In the genomic region with DNA sequence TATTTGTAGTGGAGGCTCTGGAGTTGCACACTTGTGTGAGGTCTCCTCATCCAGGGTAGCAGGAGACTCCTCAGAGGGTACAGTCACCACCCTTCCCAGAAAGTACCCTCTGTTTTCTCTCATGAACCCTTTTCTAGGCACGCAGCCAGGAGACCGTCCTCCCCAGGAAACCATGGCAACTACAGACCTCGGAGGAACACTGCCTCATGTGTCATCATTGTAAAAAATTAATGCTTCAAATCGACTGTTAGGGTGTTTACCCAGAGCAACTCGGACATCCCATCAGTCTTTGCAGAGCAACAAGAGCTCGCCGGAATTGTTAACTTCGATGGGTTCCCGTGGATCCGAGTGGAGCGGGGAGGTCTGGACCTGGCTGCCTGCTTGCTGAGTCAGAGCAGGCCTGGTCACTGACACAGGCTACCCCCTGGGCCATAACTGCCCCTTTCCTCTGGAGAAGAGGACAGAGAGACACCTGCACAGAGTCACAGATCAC, we compare ENCODE assay signal across 9 mouse cellular contexts.
DNase-seq lines count a peak whose midpoint lies in the region; ATAC-seq and TF ChIP-seq lines count a peak whose summit lies in the region.
"Had no signal": no experiment of that assay in that cellular context is flagged by ENCODE, and none has a peak within 500 bp of the region (broad histone marks: within the 10 kb centered on the region; RNA-seq: fewer than 3 reads in every experiment).

No protein-coding gene starts in this region.

- peak overlapping the region; percentile 29 for H3K27ac ChIP-seq in intestine, embryonic 16.5 days (ENCODE audit: low read length)
- H3K27ac ChIP-seq in liver, adult 2 months (replicated peaks; ENCODE audit: insufficient read depth, low read depth, low read length) = no peak overlapping the region; the same call in 1 of the 2 replicates
- H3K27ac ChIP-seq: limb, embryonic 13.5 days had no signal

- no peak overlapping the region for H3K4me3 ChIP-seq in intestine, embryonic 16.5 days (ENCODE audit: low read length)
- no peak overlapping the region for H3K4me3 ChIP-seq in liver, adult 2 months (ENCODE audit: insufficient read depth, low read depth, low read length)
- H3K4me3 ChIP-seq: limb, embryonic 13.5 days had no signal

- WGBS in intestine, embryonic 16.5 days = 10% methylated on average over 11 of the region's 11 CpGs
- WGBS in liver, adult 2 months = 54% methylated on average over 11 of the region's 11 CpGs

- H3K79me2 ChIP-seq in liver, adult 2 months (ENCODE audit: control insufficient read depth, insufficient read depth, low read length) = no peaks in the 10 kb centered on the region

- no peak overlapping the region for H3K9ac ChIP-seq in intestine, embryonic 16.5 days (ENCODE audit: low read depth, low read length)
- no peak overlapping the region for H3K9ac ChIP-seq in liver, adult 2 months (ENCODE audit: low read depth, low read length)
- H3K9ac ChIP-seq: limb, embryonic 13.5 days had no signal

- no peak for TF ChIP-seq CTCF in liver, adult 2 months (IDR thresholded peaks at IDR 0.05; ENCODE audit: low read depth, low read length)

- H3K36me3 ChIP-seq in intestine, embryonic 16.5 days (ENCODE audit: control insufficient read depth, insufficient read depth, low read length) = no peaks in the 10 kb centered on the region
- no peaks in the 10 kb centered on the region for H3K36me3 ChIP-seq in liver, adult 2 months (ENCODE audit: control insufficient read depth, insufficient read depth, low read length)
- H3K36me3 ChIP-seq: limb, embryonic 13.5 days had no signal

- TF ChIP-seq POLR2A in liver, adult 2 months (IDR thresholded peaks at IDR 0.05; ENCODE audit: extremely low read depth, insufficient read depth, low read length) = no peak

- ATAC-seq in intestine, embryonic 16.5 days = peak; percentile 21; the same call in 1 of the 2 replicates

- H3K4me1 ChIP-seq in intestine, embryonic 16.5 days (ENCODE audit: control insufficient read depth, insufficient read depth, low read length) = peaks cover 27% of the 10 kb centered on the region
- peaks cover 5% of the 10 kb centered on the region; the same call in 1 of the 2 replicates for H3K4me1 ChIP-seq in liver, adult 2 months (ENCODE audit: control insufficient read depth, insufficient read depth, low read length)

- peak; percentile 42 to 72 for DNase-seq in cerebellum, postnatal 14 days
- no peak for DNase-seq in cerebellum, postnatal 36 days
- DNase-seq in CD4-positive helper T cell, adult 2 months (ENCODE audit: low read depth, low spot score) = peak; percentile 52
- peak; percentile 49 for DNase-seq in fibroblast of lung, adult 2 months (ENCODE audit: low read depth)
- peak; percentile 9 for DNase-seq in liver, adult 2 months (ENCODE audit: extremely low read depth, low read depth, low spot score)
- DNase-seq in right cerebral cortex, postnatal 4 days = peak; percentile 53
- no peak for DNase-seq in cerebellum, adult 9-10 months

- H3K9me3 ChIP-seq in intestine, embryonic 16.5 days (ENCODE audit: control insufficient read depth, low read length) = no peaks in the 10 kb centered on the region
- H3K9me3 ChIP-seq: limb, embryonic 13.5 days had no signal

- no peaks in the 10 kb centered on the region for H3K27me3 ChIP-seq in intestine, embryonic 16.5 days (replicated peaks; ENCODE audit: control insufficient read depth, insufficient read depth, low read length)
- no peaks in the 10 kb centered on the region for H3K27me3 ChIP-seq in liver, adult 2 months (ENCODE audit: control insufficient read depth, insufficient read depth, low read length)

- no peak overlapping the region for H3K4me2 ChIP-seq in intestine, embryonic 16.5 days (ENCODE audit: low read depth, low read length)
- H3K4me2 ChIP-seq: limb, embryonic 13.5 days had no signal

Comparison
In these comparisons a context has a peak if more than half of its experiments do, and no peak if none do; other contexts are left out.
1. DNase-seq: peak in cerebellum, postnatal 14 days (2 of 2), CD4-positive helper T cell, adult 2 months (single experiment), fibroblast of lung, adult 2 months (single experiment), liver, adult 2 months (single experiment) and right cerebral cortex, postnatal 4 days (single experiment); none in cerebellum, postnatal 36 days (0 of 2) and cerebellum, adult 9-10 months (single experiment).